Mouse (Mus musculus) gastrocnemius, adult 18-20 months (tissue): ENCODE measurements around the gene E130309D02Rik. TPM values are rescaled to one million over a fixed set of nuclear protein-coding genes. Genes with fewer than 3 reads are reported as not detected.
A peak's percentile ranks its signal among the peaks of the same experiment; 100 is the strongest.

ENCODE experiments used
- DNase-seq: peaks from one replicate; pipeline ENCODE4 v3.0.0; 2021; ENCODE audit warnings: low spot score
- total RNA-seq, 2 experiments: library from RNA; stranded (reverse); gene quantifications; 2 replicates each; pipeline ENCODE4 v1.2.3; 2021

Gene E130309D02Rik
- total RNA-seq, 2 experiments from 2014 or later: 10.5 to 12.6 TPM

- peak; percentile 63 for DNase-seq
These were observed 45.6 kb downstream of the E130309D02Rik start, which contains the start of gene Zfp316 for GRCm38 (mm10) chr5:143269363-143270150. TSS of gene Zfp316 (minus strand) at chr5:143270022.

- DNase-seq: no peak
These were observed 46.2 kb downstream of the E130309D02Rik start for GRCm38 (mm10) chr5:143268985-143269362.

DNA sequence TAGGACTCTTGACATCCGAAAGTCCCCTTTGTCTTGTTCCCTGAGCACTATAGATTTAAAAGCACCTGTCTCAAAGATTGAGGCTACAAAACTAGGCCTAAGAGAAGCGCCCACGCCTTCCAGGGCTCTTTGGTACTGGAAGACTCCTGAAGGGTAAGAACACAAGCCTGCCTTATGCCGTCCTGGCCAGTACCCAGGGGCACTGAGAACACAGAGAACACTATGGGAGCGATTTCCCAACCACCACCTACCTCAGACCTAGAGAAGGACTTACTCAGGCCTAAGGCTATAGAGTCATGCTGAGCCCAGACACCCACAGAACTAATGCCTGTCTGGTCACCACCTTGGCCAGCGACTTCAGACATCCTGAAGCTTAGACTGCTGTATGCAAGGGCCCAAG is 48.4 kb downstream of the E130309D02Rik start:
- DNase-seq: no peak

- no peak for DNase-seq
These were observed 49.8 kb downstream of the E130309D02Rik start for GRCm38 (mm10) chr5:143265409-143265808.

DNA sequence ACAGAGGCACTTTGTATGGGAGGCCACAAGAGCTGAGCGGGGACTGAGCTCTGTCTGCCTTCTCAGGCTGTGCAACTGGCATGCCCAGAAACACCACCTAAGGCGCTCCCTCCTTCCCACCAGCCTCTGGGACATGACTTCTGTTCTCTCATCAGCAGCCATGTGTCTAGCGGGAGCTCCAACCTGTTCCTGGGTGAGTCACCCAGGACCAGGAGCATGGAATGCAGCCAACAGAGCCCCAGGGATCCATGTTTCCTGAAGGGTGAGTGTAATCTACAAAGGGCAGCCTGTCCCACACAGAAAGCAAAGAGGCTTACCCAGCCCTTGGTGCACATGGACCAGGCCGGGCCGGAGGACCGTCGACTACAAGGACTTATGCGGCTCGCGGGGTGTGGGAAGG is 50.5 kb downstream of the E130309D02Rik start:
- no peak for DNase-seq

DNA sequence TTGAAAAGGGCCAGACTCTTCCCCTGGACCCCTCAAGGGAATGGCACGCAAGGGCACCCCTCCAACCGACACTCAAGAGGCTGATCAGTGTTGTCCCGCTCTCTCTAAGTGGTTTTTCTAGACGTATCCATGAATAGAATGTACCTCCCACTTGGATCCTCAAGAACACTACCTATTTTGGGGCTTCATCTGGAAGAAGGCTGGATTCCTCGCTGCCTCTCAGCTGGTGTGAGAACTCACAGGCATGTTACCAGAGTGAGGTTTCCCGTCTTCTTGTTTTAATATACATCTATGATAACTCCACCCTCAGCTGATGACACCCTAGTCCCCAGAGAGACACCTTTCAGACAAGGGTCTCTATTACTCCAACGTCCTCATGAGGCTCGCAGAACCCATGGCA is 53.5 kb downstream of the E130309D02Rik start:
- no peak for DNase-seq

DNA sequence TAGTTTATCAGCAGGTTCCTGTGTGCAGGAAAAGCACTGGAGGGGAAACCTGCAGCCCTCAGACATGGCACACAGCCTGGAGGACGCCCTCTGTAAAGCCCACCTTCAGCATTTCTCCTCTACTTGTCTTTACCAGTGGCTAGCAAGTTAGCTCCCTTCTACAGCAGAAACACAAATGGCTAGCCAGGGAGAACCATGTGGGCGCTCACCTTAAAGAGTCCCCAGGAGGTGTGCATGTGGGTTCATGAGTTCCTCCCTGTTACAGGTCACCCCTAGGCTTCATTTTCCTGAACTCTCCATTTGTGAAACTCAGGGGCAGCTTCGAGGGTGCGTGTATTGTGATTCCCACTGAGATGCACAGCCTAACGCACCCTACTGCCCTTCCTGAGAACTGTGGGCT is 59.4 kb downstream of the E130309D02Rik start:
- DNase-seq: no peak

DNA sequence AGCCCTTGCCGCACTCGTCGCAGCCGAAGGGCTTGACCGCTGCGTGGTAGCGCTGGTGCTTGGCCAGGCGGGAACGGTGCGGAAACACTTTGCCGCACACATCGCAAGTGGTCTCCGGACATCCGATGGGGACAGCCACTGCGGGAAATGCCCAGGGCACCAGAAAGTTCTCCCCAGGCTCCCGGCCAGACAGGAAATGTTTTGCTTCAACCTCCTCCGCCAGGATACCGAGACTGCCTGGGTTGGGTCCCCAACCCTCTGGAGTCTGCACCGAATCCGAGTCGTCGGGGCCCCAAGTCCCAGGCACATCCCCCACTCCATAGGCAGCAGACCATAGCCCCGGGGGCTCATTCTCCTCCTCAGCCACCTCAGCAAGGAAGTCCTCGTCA is 60.0 kb downstream of the E130309D02Rik start:
- DNase-seq: no peak

- no peak for DNase-seq
These were observed 60.6 kb downstream of the E130309D02Rik start for GRCm38 (mm10) chr5:143254487-143255130.

- no peak for DNase-seq
These were observed 61.2 kb downstream of the E130309D02Rik start for GRCm38 (mm10) chr5:143253881-143254486.

- DNase-seq: no peak
These were observed 61.8 kb downstream of the E130309D02Rik start for GRCm38 (mm10) chr5:143253186-143253880.

- DNase-seq: no peak
These were observed 62.4 kb downstream of the E130309D02Rik start for GRCm38 (mm10) chr5:143252791-143253185.

DNA sequence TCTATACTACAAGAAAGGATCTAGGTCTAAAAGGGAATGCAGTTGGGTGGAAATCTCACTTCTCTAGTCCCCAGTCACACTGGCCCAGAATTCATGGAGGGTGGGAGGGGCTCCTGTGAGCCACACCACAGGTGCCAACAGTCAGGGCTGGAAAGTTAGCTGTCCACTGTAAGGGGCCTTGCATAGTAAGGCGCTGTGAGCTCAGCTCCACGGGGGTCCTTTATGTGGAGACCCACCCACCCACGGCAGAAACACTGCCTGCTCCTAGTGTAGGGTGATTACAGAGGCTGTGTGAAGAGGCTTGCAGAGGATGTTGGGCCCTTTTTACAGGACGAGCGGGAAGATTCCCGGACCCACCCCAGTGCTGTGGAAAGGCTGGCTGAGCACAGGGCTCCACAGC is 63.1 kb downstream of the E130309D02Rik start:
- DNase-seq: no peak

Other genes starting within 250 kb of the E130309D02Rik start
- 10 to 100 TPM; 15.5 to 17.0 TPM for gene Rnf216, start 202.4 kb downstream of the E130309D02Rik start, total RNA-seq
- not detected for gene Olfr718-ps1, start 167.8 kb downstream of the E130309D02Rik start, total RNA-seq
- gene Rbak, start 134.6 kb downstream of the E130309D02Rik start, total RNA-seq: 1 to 10 TPM; 2.4 to 2.9 TPM
- not detected for gene Spdye4b, start 134.3 kb downstream of the E130309D02Rik start, total RNA-seq
- gene Spdye4a, start 88.5 kb downstream of the E130309D02Rik start, total RNA-seq: not detected
- gene Zfp12, start 80.2 kb downstream of the E130309D02Rik start, total RNA-seq: 1 to 10 TPM; 6.7 to 7.7 TPM
- gene Zfp316, start 45.3 kb downstream of the E130309D02Rik start, total RNA-seq: 1 to 10 TPM; 3.0 to 4.6 TPM
- gene Zfp853, start 21.7 kb downstream of the E130309D02Rik start, total RNA-seq: not detected
- gene Zdhhc4, start 13.9 kb upstream of the E130309D02Rik start, total RNA-seq: 10 to 100 TPM; 34.7 to 38.1 TPM
- not detected for gene Grid2ip, start 42.0 kb upstream of the E130309D02Rik start, total RNA-seq
- gene Kdelr2, start 88.5 kb upstream of the E130309D02Rik start, total RNA-seq: 10 to 100 TPM; 32.2 to 32.5 TPM
- 1 to 10 TPM; 9.3 to 9.5 TPM for gene Daglb, start 149.2 kb upstream of the E130309D02Rik start, total RNA-seq
- gene Rac1, start 212.7 kb upstream of the E130309D02Rik start, total RNA-seq: 100 to 1,000 TPM; 225 to 239 TPM